Mouse (Mus musculus): Measurements from ENCODE around the gene Exd1. TPM values are rescaled to one million over a fixed set of nuclear protein-coding genes. Genes with fewer than 3 reads are reported as not detected.

Exd1 gene
- 0.09 and 0.12 TPM in 2 replicates for polyA plus RNA-seq (2012; rRNA removed)

- WGBS, result under 1% methylated on average over 57 of the region's 57 CpGs
Observed at GRCm38 (mm10) chr2:119547522-119548370, at the start of gene Exd1, which contains the start of gene Chp1. TSS of gene Exd1 (minus strand) at chr2:119547627. TSS of gene Chp1 (plus strand) at chr2:119547697.

DNA sequence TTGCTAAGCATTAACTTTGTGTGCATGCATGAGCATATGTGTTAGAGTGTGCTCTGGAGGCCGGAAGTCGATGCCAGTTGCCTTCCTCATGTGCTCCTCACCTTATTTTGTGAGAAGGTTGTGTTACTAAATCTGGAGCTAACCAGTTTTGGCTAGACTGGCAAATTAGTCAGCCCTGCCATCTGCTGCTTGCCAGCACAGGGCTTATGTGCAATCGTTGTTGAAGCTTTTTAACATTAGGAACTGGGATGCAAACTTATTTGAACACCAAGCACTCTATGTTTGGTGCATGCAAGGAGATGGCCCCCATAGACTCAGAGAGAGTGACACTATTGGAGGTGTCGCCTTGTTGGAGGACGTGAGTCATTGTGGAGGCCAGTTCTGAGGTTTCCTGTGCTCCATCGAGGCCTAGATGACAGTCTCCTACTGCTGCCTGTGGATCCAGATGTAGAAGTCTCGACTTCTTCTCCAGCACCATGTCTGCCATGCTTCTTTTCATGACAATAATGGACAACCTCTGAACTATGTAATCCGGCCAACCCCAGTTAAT, 49.4 kb upstream of the Exd1 start:
- H3K27ac ChIP-seq (ENCODE audit: insufficient read depth, low read length), result no peak overlapping the region
- H3K27me3 ChIP-seq (ENCODE audit: control insufficient read depth, insufficient read depth, low read length), result no peaks in the 10 kb centered on the region
- DNase-seq (ENCODE audit: low read depth in 1 of 2, low spot score in 2 of 2), result no peak
- no peaks in the 10 kb centered on the region for H3K4me1 ChIP-seq (ENCODE audit: control insufficient read depth, insufficient read depth, insufficient read length)
- 62% methylated on average over 8 of the region's 8 CpGs for WGBS
- H3K36me3 ChIP-seq (ENCODE audit: control insufficient read depth, insufficient read depth, low read length), result peaks cover 31% of the 10 kb centered on the region
- no peak overlapping the region for H3K4me3 ChIP-seq (ENCODE audit: extremely low read depth, insufficient read depth, insufficient read length)
- TF ChIP-seq CTCF (IDR thresholded peaks at IDR 0.05; ENCODE audit: extremely low read depth, insufficient read depth, insufficient read length, insufficient replicate concordance) (no peak), POLR2A (IDR thresholded peaks at IDR 0.05; ENCODE audit: low read depth, low read length) (no peak)

More at GRCm38 (mm10) chr2:119547522-119548370, at the start of gene Exd1, which contains the start of gene Chp1:
- Histone ChIP-seq H3K4me1 (ENCODE audit: control insufficient read depth, insufficient read depth, insufficient read length) (no peaks in the 10 kb centered on the region; the same call in 1 of the 2 replicates), H3K27me3 (ENCODE audit: control insufficient read depth, insufficient read depth, low read length) (no peaks in the 10 kb centered on the region), H3K27ac (ENCODE audit: insufficient read depth, low read length) (peak within 1 kb of the TSS; percentile 75), H3K4me3 (ENCODE audit: extremely low read depth, insufficient read depth, insufficient read length) (peak within 1 kb of the TSS; percentile 76), H3K36me3 (ENCODE audit: control insufficient read depth, insufficient read depth, low read length) (no peaks in the 10 kb centered on the region)
- TF ChIP-seq POLR2A (IDR thresholded peaks at IDR 0.05; ENCODE audit: low read depth, low read length), result peak; percentile 11
- no peak for TF ChIP-seq CTCF (IDR thresholded peaks at IDR 0.05; ENCODE audit: extremely low read depth, insufficient read depth, insufficient read length, insufficient replicate concordance)
- peak; percentile 89 to 97 for DNase-seq (ENCODE audit: low read depth in 1 of 2, low spot score in 2 of 2)

DNA sequence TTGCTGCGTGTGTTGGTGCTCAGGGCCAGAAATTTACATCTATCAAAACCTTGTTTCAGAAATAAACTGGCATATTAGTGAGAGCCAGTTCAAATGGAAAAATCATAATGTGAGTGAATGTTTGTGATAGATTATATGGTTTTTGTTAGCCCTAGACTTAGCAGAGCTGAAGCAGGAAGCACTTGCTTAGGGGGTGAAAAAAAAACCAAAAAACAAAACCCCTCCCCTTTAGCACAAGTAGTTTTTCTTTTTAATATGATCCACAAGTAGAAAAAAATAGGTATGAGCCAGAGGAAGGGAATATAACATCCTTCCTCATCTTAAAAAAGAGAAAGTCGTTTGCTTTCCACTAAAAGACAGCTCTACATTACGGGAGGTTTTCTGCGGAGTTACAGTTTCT, 47.9 kb upstream of the Exd1 start:
- Histone ChIP-seq H3K4me1 (ENCODE audit: control insufficient read depth, insufficient read depth, insufficient read length) (no peaks in the 10 kb centered on the region), H3K27me3 (ENCODE audit: control insufficient read depth, insufficient read depth, low read length) (no peaks in the 10 kb centered on the region), H3K36me3 (ENCODE audit: control insufficient read depth, insufficient read depth, low read length) (peaks cover 23% of the 10 kb centered on the region), H3K4me3 (ENCODE audit: extremely low read depth, insufficient read depth, insufficient read length) (peak overlapping the region; percentile 40; the same call in 1 of the 2 replicates), H3K27ac (ENCODE audit: insufficient read depth, low read length) (no peak overlapping the region)
- 19% methylated on average over 4 of the region's 4 CpGs for WGBS
- TF ChIP-seq CTCF (IDR thresholded peaks at IDR 0.05; ENCODE audit: extremely low read depth, insufficient read depth, insufficient read length, insufficient replicate concordance) (no peak), POLR2A (IDR thresholded peaks at IDR 0.05; ENCODE audit: low read depth, low read length) (no peak)
- DNase-seq (ENCODE audit: low read depth in 1 of 2, low spot score in 2 of 2), result no peak

DNA sequence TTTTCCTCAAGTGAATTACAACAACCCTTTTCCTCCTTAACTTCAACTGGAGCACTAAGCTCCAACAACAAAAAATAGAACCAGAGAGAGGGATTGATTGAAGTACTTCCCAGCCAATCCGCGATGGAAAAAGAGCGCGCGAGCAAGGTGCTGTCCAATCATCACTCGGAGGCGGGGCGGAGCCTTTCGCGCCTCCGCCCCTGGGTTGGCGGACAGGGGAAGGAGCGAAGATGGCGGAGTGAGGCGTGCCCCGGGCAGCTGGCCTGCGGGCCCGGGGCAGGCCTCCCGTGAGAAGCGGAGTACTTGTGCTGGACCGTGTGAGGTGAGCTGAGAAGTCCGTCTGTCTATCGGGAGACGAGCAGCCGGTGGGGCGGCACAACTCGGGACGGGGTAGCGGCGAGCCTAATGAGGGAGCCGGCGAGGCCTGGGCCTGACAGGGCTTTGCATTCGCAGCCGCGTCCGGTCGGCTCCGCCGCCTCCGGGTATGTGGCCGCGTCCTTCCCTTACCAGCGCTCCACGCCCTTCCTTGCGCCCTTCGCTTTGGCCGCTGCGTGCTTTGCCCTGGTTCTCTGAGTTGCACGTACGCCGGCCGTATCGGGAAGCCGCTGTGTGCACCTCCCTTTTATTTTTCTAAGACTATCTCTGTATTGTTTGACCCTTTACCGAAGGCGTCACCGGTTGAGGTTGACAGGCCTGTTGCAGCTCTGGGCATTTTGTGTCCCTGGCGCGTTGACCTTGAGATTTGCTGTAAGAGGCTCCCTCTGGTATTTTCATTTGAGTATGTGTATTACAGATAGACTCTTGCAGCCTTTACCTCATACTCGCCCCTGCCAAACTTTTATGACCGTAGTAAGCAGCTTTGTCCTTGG, 46.9 kb upstream of the Exd1 start:
- under 1% methylated on average over 61 of the region's 61 CpGs for WGBS
- DNase-seq (ENCODE audit: low read depth in 1 of 2, low spot score in 2 of 2), result peak; percentile 93
- Histone ChIP-seq H3K27ac (ENCODE audit: insufficient read depth, low read length) (peak overlapping the region; percentile 93), H3K36me3 (ENCODE audit: control insufficient read depth, insufficient read depth, low read length) (peaks cover 18% of the 10 kb centered on the region), H3K4me1 (ENCODE audit: control insufficient read depth, insufficient read depth, insufficient read length) (no peaks in the 10 kb centered on the region), H3K27me3 (ENCODE audit: control insufficient read depth, insufficient read depth, low read length) (no peaks in the 10 kb centered on the region), H3K4me3 (ENCODE audit: extremely low read depth, insufficient read depth, insufficient read length) (peak overlapping the region; percentile 97)
- TF ChIP-seq CTCF (IDR thresholded peaks at IDR 0.05; ENCODE audit: extremely low read depth, insufficient read depth, insufficient read length, insufficient replicate concordance) (no peak), POLR2A (IDR thresholded peaks at IDR 0.05; ENCODE audit: low read depth, low read length) (peak; percentile 80)

DNA sequence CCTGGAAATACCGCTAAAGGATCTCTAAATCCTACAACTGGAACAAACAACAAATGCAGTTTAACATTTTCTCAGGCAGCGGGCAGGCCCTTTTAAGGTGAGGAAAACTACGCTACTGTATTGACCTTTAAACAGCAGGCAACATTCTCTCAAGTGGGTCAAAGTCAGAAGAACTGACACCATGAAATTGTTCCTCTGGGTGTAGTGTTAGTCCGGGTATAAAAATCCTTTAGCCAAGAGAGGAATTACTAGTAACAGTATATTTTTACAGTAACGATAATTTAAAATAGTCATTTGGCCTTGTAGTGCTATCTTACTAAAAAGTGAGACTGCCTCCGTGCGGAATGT, 46.3 kb upstream of the Exd1 start:
- DNase-seq (ENCODE audit: low read depth in 1 of 2, low spot score in 2 of 2), result no peak
- TF ChIP-seq CTCF (IDR thresholded peaks at IDR 0.05; ENCODE audit: extremely low read depth, insufficient read depth, insufficient read length, insufficient replicate concordance) (no peak), POLR2A (IDR thresholded peaks at IDR 0.05; ENCODE audit: low read depth, low read length) (no peak)
- H3K27me3 ChIP-seq (ENCODE audit: control insufficient read depth, insufficient read depth, low read length), result no peaks in the 10 kb centered on the region
- WGBS, result 27% methylated on average over 7 of the region's 7 CpGs
- H3K4me1 ChIP-seq (ENCODE audit: control insufficient read depth, insufficient read depth, insufficient read length), result no peaks in the 10 kb centered on the region
- H3K27ac ChIP-seq (ENCODE audit: insufficient read depth, low read length), result no peak overlapping the region
- H3K36me3 ChIP-seq (ENCODE audit: control insufficient read depth, insufficient read depth, low read length), result peaks cover 15% of the 10 kb centered on the region
- H3K4me3 ChIP-seq (ENCODE audit: extremely low read depth, insufficient read depth, insufficient read length), result no peak overlapping the region; the same call in 1 of the 2 replicates

- Histone ChIP-seq H3K4me3 (ENCODE audit: extremely low read depth, insufficient read depth, insufficient read length) (no peak overlapping the region), H3K27me3 (ENCODE audit: control insufficient read depth, insufficient read depth, low read length) (no peaks in the 10 kb centered on the region), H3K27ac (ENCODE audit: insufficient read depth, low read length) (no peak overlapping the region), H3K36me3 (ENCODE audit: control insufficient read depth, insufficient read depth, low read length) (0 out of 2 replicates have a peak, but pooled peaks cover under 1% of the 10 kb centered on the region), H3K4me1 (ENCODE audit: control insufficient read depth, insufficient read depth, insufficient read length) (no peaks in the 10 kb centered on the region)
- WGBS, result 91% methylated on average over 3 of the region's 3 CpGs
- TF ChIP-seq POLR2A (IDR thresholded peaks at IDR 0.05; ENCODE audit: low read depth, low read length), result no peak
- TF ChIP-seq CTCF (IDR thresholded peaks at IDR 0.05; ENCODE audit: extremely low read depth, insufficient read depth, insufficient read length, insufficient replicate concordance), result no peak
- no peak for DNase-seq (ENCODE audit: low read depth in 1 of 2, low spot score in 2 of 2)
Observed at GRCm38 (mm10) chr2:119591247-119591646, 43.8 kb upstream of the Exd1 start.
